ENCODE assay signal across 9 mouse cellular contexts in the genomic region with DNA sequence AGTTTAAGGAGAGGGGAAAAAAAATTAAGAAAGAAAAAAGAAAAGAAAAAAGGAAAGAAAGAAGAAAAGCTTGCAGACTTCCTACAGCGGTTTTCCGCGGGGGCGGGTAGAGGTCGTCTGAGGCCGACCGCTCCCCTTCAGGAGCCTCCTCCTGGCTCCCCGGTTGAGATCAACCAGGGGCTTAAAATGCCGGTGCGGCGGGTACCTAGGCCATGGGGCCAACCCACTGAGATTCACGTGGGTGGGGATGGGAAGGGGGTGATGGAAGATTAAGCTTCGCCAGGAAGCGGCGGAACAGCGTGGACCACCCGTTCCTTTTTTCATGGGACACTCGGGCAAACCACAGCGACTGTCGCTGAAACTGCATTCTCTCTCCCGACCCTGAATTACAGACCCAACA. TPM values are rescaled to one million over a fixed set of nuclear protein-coding genes. Genes with fewer than 3 reads are reported as not detected.
DNase-seq lines count a peak whose midpoint lies in the region; ATAC-seq lines count a peak whose summit lies in the region.
"Had no signal": no experiment of that assay in that cellular context is flagged by ENCODE, and none has a peak within 500 bp of the region (broad histone marks: within the 10 kb centered on the region; RNA-seq: fewer than 3 reads in every experiment).

No protein-coding gene starts in this region.

- H3K27me3 ChIP-seq in kidney, embryonic 16.5 days (ENCODE audit: insufficient read depth, low read length), result no peaks in the 10 kb centered on the region
- no peaks in the 10 kb centered on the region for H3K27me3 ChIP-seq in embryonic facial prominence, embryonic 14.5 days (replicated peaks; ENCODE audit: control insufficient read depth, insufficient read depth, low read length)
- H3K27me3 ChIP-seq in limb, embryonic 10.5 days (ENCODE audit: low read depth, poor library complexity, severe bottlenecking), result peaks cover 58% of the 10 kb centered on the region
- H3K27me3 ChIP-seq in stomach, embryonic 14.5 days (ENCODE audit: control insufficient read depth, insufficient read depth, low read length), result no peaks in the 10 kb centered on the region
- H3K27me3 ChIP-seq: Patski had no signal

- peak overlapping the region; percentile 94 for H3K4me2 ChIP-seq in kidney, embryonic 16.5 days (replicated peaks; ENCODE audit: low read depth, low read length)
- peak overlapping the region; percentile 91 for H3K4me2 ChIP-seq in embryonic facial prominence, embryonic 14.5 days (ENCODE audit: low read depth, low read length)
- H3K4me2 ChIP-seq in stomach, embryonic 14.5 days (replicated peaks; ENCODE audit: low read depth, low read length), result peak overlapping the region; percentile 82

- H3K27ac ChIP-seq in kidney, embryonic 16.5 days (ENCODE audit: low read length), result no peak overlapping the region
- no peak overlapping the region for H3K27ac ChIP-seq in embryonic facial prominence, embryonic 14.5 days (replicated peaks; ENCODE audit: low read depth, low read length)
- peak overlapping the region; percentile 99 for H3K27ac ChIP-seq in limb, embryonic 10.5 days
- peak overlapping the region; percentile 55; the same call in 1 of the 2 replicates for H3K27ac ChIP-seq in stomach, embryonic 14.5 days (ENCODE audit: low read length)

- H3K4me3 ChIP-seq in kidney, embryonic 16.5 days (ENCODE audit: low read length), result peak overlapping the region; percentile 98
- H3K4me3 ChIP-seq in embryonic facial prominence, embryonic 14.5 days (ENCODE audit: low read depth, low read length), result peak overlapping the region; percentile 79
- H3K4me3 ChIP-seq in limb, embryonic 10.5 days, result peak overlapping the region; percentile 95
- H3K4me3 ChIP-seq in stomach, embryonic 14.5 days (ENCODE audit: low read depth, low read length), result peak overlapping the region; percentile 89

- H3K9me3 ChIP-seq in kidney, embryonic 16.5 days (ENCODE audit: low read length), result no peaks in the 10 kb centered on the region
- no peaks in the 10 kb centered on the region for H3K9me3 ChIP-seq in embryonic facial prominence, embryonic 14.5 days (ENCODE audit: control insufficient read depth, low read length)
- H3K9me3 ChIP-seq in limb, embryonic 10.5 days (replicated peaks), result no peaks in the 10 kb centered on the region
- H3K9me3 ChIP-seq in stomach, embryonic 14.5 days (ENCODE audit: control insufficient read depth, low read depth, low read length), result no peaks in the 10 kb centered on the region

- peak overlapping the region; percentile 93 for H3K9ac ChIP-seq in kidney, embryonic 16.5 days (replicated peaks; ENCODE audit: low read length)
- peak overlapping the region; percentile 86 for H3K9ac ChIP-seq in embryonic facial prominence, embryonic 14.5 days (ENCODE audit: low read depth, low read length)
- H3K9ac ChIP-seq in stomach, embryonic 14.5 days (replicated peaks; ENCODE audit: low read depth, low read length), result peak overlapping the region; percentile 98

- 4% methylated on average over 21 of the region's 21 CpGs for WGBS in kidney, embryonic 16.5 days
- 5% methylated on average over 21 of the region's 21 CpGs for WGBS in embryonic facial prominence, embryonic 14.5 days
- WGBS in limb, embryonic 10.5 days, result 2% methylated on average over 21 of the region's 21 CpGs
- 3% methylated on average over 21 of the region's 21 CpGs for WGBS in stomach, embryonic 14.5 days

- DNase-seq in kidney, adult 18-20 months, result no peak
- DNase-seq in embryonic facial prominence, embryonic 14.5 days (ENCODE audit: low spot score), result peak; percentile 9
- DNase-seq in limb, embryonic 10.5 days (ENCODE audit: low spot score), result no peak
- no peak for DNase-seq in frontal cortex, postnatal 14 days (ENCODE audit: low spot score in 2 of 2)
- DNase-seq in kidney, postnatal 36 days, result no peak
- DNase-seq in testis, postnatal 10 days (ENCODE audit: low spot score), result no peak

- H3K36me3 ChIP-seq in kidney, embryonic 16.5 days (ENCODE audit: insufficient read depth, low read length), result no peaks in the 10 kb centered on the region
- H3K36me3 ChIP-seq in embryonic facial prominence, embryonic 14.5 days (ENCODE audit: control insufficient read depth, insufficient read depth, low read length), result 0 out of 2 replicates have a peak, but pooled peaks cover 9% of the 10 kb centered on the region
- peaks cover 44% of the 10 kb centered on the region for H3K36me3 ChIP-seq in limb, embryonic 10.5 days
- H3K36me3 ChIP-seq in stomach, embryonic 14.5 days (ENCODE audit: control insufficient read depth, insufficient read depth, low read length), result peaks cover 12% of the 10 kb centered on the region

- peaks cover 39% of the 10 kb centered on the region for H3K4me1 ChIP-seq in kidney, embryonic 16.5 days (ENCODE audit: insufficient read depth, low read length)
- peaks cover 21% of the 10 kb centered on the region for H3K4me1 ChIP-seq in embryonic facial prominence, embryonic 14.5 days (ENCODE audit: control insufficient read depth, insufficient read depth, low read length)
- H3K4me1 ChIP-seq in limb, embryonic 10.5 days, result peaks cover 80% of the 10 kb centered on the region
- peaks cover 41% of the 10 kb centered on the region; the same call in 1 of the 2 replicates for H3K4me1 ChIP-seq in stomach, embryonic 14.5 days (ENCODE audit: control insufficient read depth, insufficient read depth, low read length)

- no peak for ATAC-seq in kidney, embryonic 16.5 days (ENCODE audit: low FRiP score, low TSS enrichment)
- no peak for ATAC-seq in embryonic facial prominence, embryonic 14.5 days (ENCODE audit: low read depth)
- ATAC-seq in stomach, embryonic 14.5 days (ENCODE audit: insufficient number of reproducible peaks, insufficient read depth, low FRiP score, low read depth), result no peak
- ATAC-seq: Patski had no signal

RNA-seq across cellular contexts. Expression of gene Foxp4, which starts 2.3 kb away (rescaled TPM):
- 8.3 and 11.6 TPM in 2 replicates for polyA plus RNA-seq in kidney, embryonic 16.5 days (2015; fragmentation: Nextera tagmentation; extraction: Ambion mirVana)
- 21.0 and 22.7 TPM in 2 replicates for polyA plus RNA-seq in embryonic facial prominence, embryonic 14.5 days (2014; fragmentation: Nextera tagmentation; extraction: Ambion mirVana)
- polyA plus RNA-seq in limb, embryonic 10.5 days (2016; fragmentation: Nextera tagmentation; extraction: Ambion mirVana), result 23.2 and 27.2 TPM in 2 replicates
- polyA plus RNA-seq in stomach, embryonic 14.5 days (2014; fragmentation: Nextera tagmentation; extraction: Ambion mirVana), result 41.8 and 43.3 TPM in 2 replicates

Comparison
In these comparisons a context has a peak if more than half of its experiments do, and no peak if none do; other contexts are left out.
1. H3K27ac ChIP-seq: peak in limb, embryonic 10.5 days (single experiment) and stomach, embryonic 14.5 days (single experiment); none in kidney, embryonic 16.5 days (single experiment) and embryonic facial prominence, embryonic 14.5 days (single experiment).
2. Peak in every context shown above with its lines, with median percentiles within 50 percentile points of each other: H3K4me2 ChIP-seq, H3K4me3 ChIP-seq and H3K9ac ChIP-seq.